Mouse (Mus musculus): ENCODE measurements at regions not wholly inside any gene's neighbourhood (a gene's known extent, or its start where the extent isn't known, plus 50 kb on each side); places are given as distances from the start of the nearest gene placed in this dataset.

- no peak overlapping the region for H3K4me3 ChIP-seq
- H3K4me2 ChIP-seq, result no peak overlapping the region
- H3K4me1 ChIP-seq (replicated peaks), result no peaks in the 10 kb centered on the region
- H3K27me3 ChIP-seq, result no peaks in the 10 kb centered on the region
- ATAC-seq (replicated peaks; ENCODE audit: insufficient number of reproducible peaks, insufficient read depth, low FRiP score, low read depth), result no peak
- H3K9ac ChIP-seq, result no peak overlapping the region
- H3K9me3 ChIP-seq (replicated peaks), result no peaks in the 10 kb centered on the region
- no peak overlapping the region for H3K27ac ChIP-seq
- H3K36me3 ChIP-seq, result no peaks in the 10 kb centered on the region
- 91% methylated on average over 11 of the region's 11 CpGs for WGBS
Observed at GRCm38 (mm10) chr10:119295740-119296139, 55.9 kb upstream of the Cand1 start.

GRCm38 (mm10) chr10:119294454-119295149 is 54.7 kb upstream of the Cand1 start:
- 38% methylated on average over 14 of the region's 14 CpGs for WGBS
- H3K4me2 ChIP-seq, result peak overlapping the region; percentile 40
- no peak overlapping the region for H3K4me3 ChIP-seq
- H3K36me3 ChIP-seq, result no peaks in the 10 kb centered on the region
- H3K9me3 ChIP-seq (replicated peaks), result no peaks in the 10 kb centered on the region
- H3K9ac ChIP-seq, result no peak overlapping the region
- H3K4me1 ChIP-seq (replicated peaks), result no peaks in the 10 kb centered on the region
- no peak overlapping the region for H3K27ac ChIP-seq
- 0 out of 2 replicates have a peak, but pooled peaks have one; percentile 22 for ATAC-seq (replicated peaks; ENCODE audit: insufficient number of reproducible peaks, insufficient read depth, low FRiP score, low read depth)
- no peaks in the 10 kb centered on the region for H3K27me3 ChIP-seq

GRCm38 (mm10) chr10:119293372-119293771 is 53.5 kb upstream of the Cand1 start:
- no peak overlapping the region for H3K4me3 ChIP-seq
- H3K4me2 ChIP-seq, result no peak overlapping the region
- H3K9me3 ChIP-seq (replicated peaks), result no peaks in the 10 kb centered on the region
- no peak overlapping the region for H3K9ac ChIP-seq
- WGBS, result 82% methylated on average over 8 of the region's 8 CpGs
- H3K27me3 ChIP-seq, result no peaks in the 10 kb centered on the region
- no peaks in the 10 kb centered on the region for H3K4me1 ChIP-seq (replicated peaks)
- H3K36me3 ChIP-seq, result no peaks in the 10 kb centered on the region
- H3K27ac ChIP-seq, result no peak overlapping the region
- no peak for ATAC-seq (replicated peaks; ENCODE audit: insufficient number of reproducible peaks, insufficient read depth, low FRiP score, low read depth)
